Mouse (Mus musculus) macrophage (primary cell): Measurements from ENCODE around the gene Zfp526. TPM values are rescaled to one million over a fixed set of nuclear protein-coding genes. Genes with fewer than 3 reads are reported as not detected.

Source experiments
- H3K27ac ChIP-seq: fragments of 350-480 bp; formaldehyde crosslinking; 2 replicates; pipeline ENCODE4 v1.9.0; 2021
- H3K36me3 ChIP-seq: fragments of 350-480 bp; formaldehyde crosslinking; 2 replicates; pipeline ENCODE4 v1.9.0; 2021; ENCODE audit errors: inconsistent target
- H3K4me3 ChIP-seq: fragments of 350-480 bp; formaldehyde crosslinking; 2 replicates; pipeline ENCODE4 v1.9.0; 2021; ENCODE audit errors: inconsistent target
- H3K79me2 ChIP-seq: fragments of 350-480 bp; formaldehyde crosslinking; 2 replicates; pipeline ENCODE4 v1.9.0; 2021; ENCODE audit errors: inconsistent target
- WGBS: methylation state at CpG from one replicate; pipeline ENCODE4 v1.1.7; 2026; ENCODE audit warnings: inconsistent platforms; ENCODE audit not compliant: missing documents; 5-methylcytosine and 5-hydroxymethylcytosine counted together
- polyA plus RNA-seq: library from polyadenylated mRNA; stranded (reverse); fragments of 250-400 nt; gene quantifications from 3 replicates; pipeline ENCODE4 v1.2.4, GENCODE M21; 2018; ENCODE audit warnings: inconsistent platforms

Zfp526 gene
- polyA plus RNA-seq, 1 experiment from 2014 or later = 4.1 TPM

DNA sequence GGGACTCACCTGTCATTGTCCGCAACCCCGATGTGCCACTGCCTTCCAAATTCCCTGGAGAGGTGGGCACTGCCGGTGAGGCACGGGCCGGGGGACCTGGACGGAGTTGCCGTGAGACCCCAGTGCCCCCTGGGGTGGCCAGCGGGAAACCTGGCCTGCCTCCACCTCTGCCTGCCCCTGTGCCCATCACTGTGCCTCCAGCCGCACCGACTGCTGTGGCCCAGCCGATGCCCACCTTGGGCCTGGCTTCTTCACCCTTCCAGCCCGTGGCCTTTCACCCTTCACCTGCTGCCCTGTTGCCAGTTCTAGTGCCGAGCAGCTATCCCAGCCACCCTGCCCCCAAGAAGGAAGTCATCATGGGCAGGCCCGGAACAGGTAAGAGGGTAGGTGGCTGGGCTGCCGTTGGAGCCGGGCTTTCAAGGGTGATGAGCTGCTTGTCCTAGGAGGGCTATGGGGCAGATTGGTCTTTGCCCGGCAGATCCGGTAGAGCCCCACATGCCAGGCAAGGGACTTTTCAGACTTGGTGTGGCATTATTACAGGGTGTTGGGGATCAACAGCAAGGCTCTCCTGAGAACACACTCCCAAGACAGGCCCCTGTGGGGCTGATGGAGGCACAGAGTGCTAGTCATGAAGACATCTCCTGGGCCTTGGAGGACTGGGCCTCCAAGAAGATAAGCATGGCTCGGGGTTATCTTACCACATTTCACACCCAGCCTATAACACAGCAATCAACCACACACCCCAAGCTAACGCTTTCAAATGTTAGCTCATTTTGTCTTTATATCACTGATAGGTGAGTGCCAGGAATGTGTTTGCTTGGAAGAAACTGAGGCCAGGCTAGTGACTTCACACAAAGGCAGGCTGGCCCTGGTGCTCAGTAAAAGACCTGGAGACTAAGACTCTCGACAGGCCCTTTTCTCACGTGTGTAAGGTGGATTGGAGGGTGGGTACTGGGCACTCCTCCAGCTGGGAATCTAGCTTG is 52.3 kb downstream of the Zfp526 start:
- H3K27ac ChIP-seq = no peak overlapping the region
- no peak overlapping the region for H3K4me3 ChIP-seq
- WGBS = 95% methylated on average over 22 of the region's 22 CpGs

GRCm38 (mm10) chr7:25274571-25274970 is 53.3 kb downstream of the Zfp526 start:
- Histone ChIP-seq H3K4me3 (no peak overlapping the region), H3K27ac (no peak overlapping the region), H3K79me2 (peaks cover 66% of the 10 kb centered on the region; the same call in 1 of the 2 replicates), H3K36me3 (no peaks in the 10 kb centered on the region)
- WGBS = 60% methylated on average over 5 of the region's 5 CpGs

More for the DNA sequence above, 52.3 kb downstream of the Zfp526 start:
- Histone ChIP-seq H3K36me3 (no peaks in the 10 kb centered on the region), H3K79me2 (peaks cover 75% of the 10 kb centered on the region)

DNA sequence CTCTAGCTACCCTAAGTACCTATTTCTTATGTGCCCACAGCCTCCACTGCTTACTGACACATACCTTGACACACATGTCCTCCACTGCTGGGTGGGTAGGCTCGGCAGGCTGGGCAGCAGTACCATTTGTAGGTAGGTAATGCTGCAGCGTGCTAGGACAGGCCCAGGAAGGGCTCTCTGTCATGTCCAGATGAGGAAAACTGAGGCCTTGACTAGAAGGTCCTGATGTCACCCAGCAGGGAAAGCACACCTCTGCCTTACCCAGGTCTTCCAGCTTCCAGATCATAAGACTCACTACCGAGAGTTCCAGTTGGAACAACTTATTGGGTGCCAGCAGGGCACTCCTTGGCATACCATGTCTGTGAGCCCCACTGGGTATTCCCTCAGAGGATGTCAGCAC is 53.8 kb downstream of the Zfp526 start:
- WGBS = 94% methylated on average over 3 of the region's 3 CpGs
- no peak overlapping the region for H3K4me3 ChIP-seq
- peaks cover 66% of the 10 kb centered on the region for H3K79me2 ChIP-seq
- H3K27ac ChIP-seq = no peak overlapping the region
- no peaks in the 10 kb centered on the region for H3K36me3 ChIP-seq

GRCm38 (mm10) chr7:25275555-25276298 is 54.5 kb downstream of the Zfp526 start:
- H3K27ac ChIP-seq = no peak overlapping the region
- peaks cover 66% of the 10 kb centered on the region for H3K79me2 ChIP-seq
- H3K4me3 ChIP-seq = no peak overlapping the region
- 91% methylated on average over 8 of the region's 9 CpGs for WGBS
- no peaks in the 10 kb centered on the region for H3K36me3 ChIP-seq

Other genes starting within 250 kb of the Zfp526 start
- gene Rabac1, start 248.7 kb upstream of the Zfp526 start, polyA plus RNA-seq = 28.6 to 198 TPM (median 112 TPM) in 3 replicates
- gene Atp1a3, start 215.5 kb upstream of the Zfp526 start, polyA plus RNA-seq = 97.0 to 111 TPM (median 106 TPM) in 3 replicates
- gene Grik5, start 149.1 kb upstream of the Zfp526 start, polyA plus RNA-seq = 0.22 to 0.47 TPM (median 0.26 TPM) in 3 replicates
- 5.7 to 7.6 TPM (median 6.5 TPM) in 3 replicates for gene Zfp574, start 148.9 kb upstream of the Zfp526 start, polyA plus RNA-seq
- 10.3 to 30.9 TPM (median 23.9 TPM) in 3 replicates for gene Pou2f2, start 41.7 kb upstream of the Zfp526 start, polyA plus RNA-seq
- gene Dedd2, start 810 bp upstream of the Zfp526 start, polyA plus RNA-seq = 2.2 to 9.2 TPM (median 3.1 TPM) in 3 replicates
- 51.8 to 78.1 TPM (median 55.3 TPM) in 3 replicates for gene Gsk3a, start 16.4 kb downstream of the Zfp526 start, polyA plus RNA-seq
- 11.9 to 14.5 TPM (median 14.2 TPM) in 3 replicates for gene Erf, start 29.3 kb downstream of the Zfp526 start, polyA plus RNA-seq
- 88.9 to 139 TPM (median 118 TPM) in 3 replicates for gene Cic, start 46.3 kb downstream of the Zfp526 start, polyA plus RNA-seq
- gene Pafah1b3, start 76.6 kb downstream of the Zfp526 start, polyA plus RNA-seq = 7.4 to 20.7 TPM (median 14.3 TPM) in 3 replicates
- gene Prr19, start 80.0 kb downstream of the Zfp526 start, polyA plus RNA-seq = not detected in 3 replicates
- not detected in 3 replicates for gene Tmem145, start 84.7 kb downstream of the Zfp526 start, polyA plus RNA-seq
- 5.6 to 10.5 TPM (median 7.3 TPM) in 3 replicates for gene Megf8, start 95.7 kb downstream of the Zfp526 start, polyA plus RNA-seq
- gene Cnfn, start 148.3 kb downstream of the Zfp526 start, polyA plus RNA-seq = not detected in 3 replicates
- 7.5 to 17.2 TPM (median 9.2 TPM) in 3 replicates for gene Lipe, start 177.3 kb downstream of the Zfp526 start, polyA plus RNA-seq
- gene Cxcl17, start 191.5 kb downstream of the Zfp526 start, polyA plus RNA-seq = not detected in 3 replicates